Mouse (Mus musculus) neural tube, embryonic 13.5 days (tissue): ENCODE data around the gene Vps37b. TPM values are rescaled to one million over a fixed set of nuclear protein-coding genes. Genes with fewer than 3 reads are reported as not detected.

ENCODE experiments used
- ATAC-seq: fragments of 200-750 bp; cut with Nextera tagmentation; 2 replicates; pipeline ENCODE4 v1.8.0; 2017; ENCODE audit warnings: low read depth, mild to moderate bottlenecking, moderate TSS enrichment, moderate library complexity
- H3K27ac ChIP-seq: fragments of 300-500 bp; sonication (generic); replicated peaks from 2 replicates; pipeline ENCODE4 v1.5.1; 2015; ENCODE audit warnings: moderate library complexity, mild to moderate bottlenecking, inconsistent platforms
- H3K27me3 ChIP-seq: fragments of 300-500 bp; sonication (generic); 2 replicates; pipeline ENCODE4 v1.6.1; 2015; ENCODE audit warnings: mild to moderate bottlenecking, inconsistent platforms
- H3K36me3 ChIP-seq: fragments of 300-500 bp; sonication (generic); 2 replicates; pipeline ENCODE4 v1.6.1; 2015; ENCODE audit warnings: mild to moderate bottlenecking, inconsistent platforms
- H3K4me1 ChIP-seq: fragments of 300-500 bp; sonication (generic); replicated peaks from 2 replicates; pipeline ENCODE4 v1.6.1; 2015; ENCODE audit warnings: inconsistent platforms
- H3K4me2 ChIP-seq: fragments of 300-500 bp; sonication (generic); 2 replicates; pipeline ENCODE4 v1.6.1; 2015; ENCODE audit warnings: inconsistent platforms, mild to moderate bottlenecking, moderate library complexity
- H3K4me3 ChIP-seq: fragments of 300-500 bp; sonication (generic); 2 replicates; pipeline ENCODE4 v1.5.1; 2015; ENCODE audit warnings: mild to moderate bottlenecking, inconsistent platforms
- H3K9ac ChIP-seq: fragments of 300-500 bp; sonication (generic); 2 replicates; pipeline ENCODE4 v1.6.1; 2015; ENCODE audit warnings: moderate library complexity, mild to moderate bottlenecking, inconsistent platforms
- H3K9me3 ChIP-seq: fragments of 300-500 bp; sonication (generic); 2 replicates; pipeline ENCODE4 v1.6.1; 2016; ENCODE audit warnings: inconsistent platforms
- WGBS: fragments of 180-500 bp; shearing (Covaris S2); methylation state at CpG from one replicate; pipeline ENCODE4 v1.1.7; 2015; 5-methylcytosine and 5-hydroxymethylcytosine counted together
- polyA plus RNA-seq: library from polyadenylated mRNA; unstranded; fragments of >200 nt; fragmentation: Nextera tagmentation; extraction: Ambion mirVana; gene quantifications from 2 replicates; pipeline ENCODE4 v1.2.1, GENCODE M21; 2015

The Vps37b gene
- polyA plus RNA-seq, 1 experiment from 2014 or later: 77.5 TPM

DNA sequence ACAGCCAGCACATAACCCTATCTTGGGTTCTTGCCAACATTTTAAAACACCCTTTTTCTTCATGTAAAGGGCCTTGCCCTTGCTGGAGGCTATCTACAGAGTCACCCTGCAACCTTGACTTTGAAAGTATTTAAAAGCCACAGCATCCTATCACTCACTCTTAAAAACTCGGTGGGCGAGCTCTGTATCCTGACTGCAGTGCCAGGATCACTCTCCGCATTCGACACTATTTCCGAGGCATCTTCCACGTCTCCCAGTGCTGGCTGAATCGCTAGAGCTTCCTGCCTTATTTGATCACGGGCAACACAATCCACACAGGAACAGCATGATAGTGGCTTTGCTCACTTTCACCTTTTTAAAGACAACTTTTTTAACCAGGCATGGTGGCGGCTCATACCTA, 14.1 kb downstream of the Vps37b start:
- no peak for ATAC-seq
- Histone ChIP-seq H3K9ac (peak overlapping the region; percentile 32; the same call in 1 of the 2 replicates), H3K36me3 (0 out of 2 replicates have a peak, but pooled peaks cover 6% of the 10 kb centered on the region), H3K4me1 (peaks cover 77% of the 10 kb centered on the region), H3K4me2 (no peak overlapping the region), H3K27me3 (no peaks in the 10 kb centered on the region), H3K9me3 (no peaks in the 10 kb centered on the region), H3K27ac (no peak overlapping the region), H3K4me3 (no peak overlapping the region)
- WGBS: 86% methylated on average over 9 of the region's 9 CpGs

DNA sequence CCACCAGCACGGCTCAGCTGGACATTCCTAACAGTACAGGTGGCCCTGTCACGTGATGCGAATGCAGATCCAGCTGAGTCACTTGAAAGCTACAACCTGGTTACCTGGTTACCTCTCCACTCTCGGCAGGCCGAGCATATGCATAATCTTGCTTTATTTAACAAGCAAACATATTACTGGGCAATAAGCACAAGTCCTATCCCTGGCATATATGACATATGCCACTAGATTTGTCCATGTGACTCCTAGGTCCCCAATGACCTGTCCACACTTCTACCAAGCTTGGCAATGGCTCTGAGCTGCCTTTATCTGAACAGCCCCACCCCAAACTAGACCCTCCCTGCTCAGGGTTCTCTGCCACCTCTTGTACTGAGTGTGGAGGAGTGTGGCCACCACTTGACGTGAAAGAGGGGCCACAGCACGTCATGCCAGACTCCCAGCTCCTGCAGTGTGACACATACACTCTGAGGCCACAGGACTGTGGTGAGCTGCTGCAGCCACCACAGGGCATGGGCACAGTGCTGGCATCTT, 15.7 kb downstream of the Vps37b start:
- Histone ChIP-seq H3K9me3 (no peaks in the 10 kb centered on the region), H3K4me1 (peaks cover 90% of the 10 kb centered on the region), H3K4me3 (no peak overlapping the region), H3K36me3 (no peaks in the 10 kb centered on the region), H3K27me3 (no peaks in the 10 kb centered on the region), H3K27ac (0 out of 2 replicates have a peak overlapping the region, but pooled peaks have one; percentile 10), H3K9ac (no peak overlapping the region), H3K4me2 (no peak overlapping the region)
- WGBS: 91% methylated on average over 7 of the region's 7 CpGs
- no peak for ATAC-seq

DNA sequence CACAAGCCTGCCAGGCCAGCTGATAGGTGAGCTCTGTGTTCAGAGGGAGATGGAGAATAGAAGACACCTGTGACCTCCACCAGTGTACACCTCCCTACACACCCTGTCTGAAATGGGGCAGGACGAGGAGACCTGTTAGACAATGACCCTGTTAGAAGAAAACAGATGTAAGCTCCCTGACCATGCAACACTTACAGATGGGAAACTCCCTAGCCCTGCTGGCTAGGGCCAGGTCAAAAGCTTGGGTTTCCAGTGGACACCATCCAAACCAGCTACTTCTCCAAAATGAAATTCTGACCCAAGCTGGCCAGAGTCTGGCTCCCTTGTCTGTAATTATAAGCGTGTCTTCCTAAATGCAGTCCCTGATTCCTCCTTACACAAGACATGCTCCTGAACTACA, 16.3 kb downstream of the Vps37b start:
- no peak for ATAC-seq
- Histone ChIP-seq H3K4me2 (no peak overlapping the region), H3K36me3 (no peaks in the 10 kb centered on the region), H3K27me3 (no peaks in the 10 kb centered on the region), H3K4me1 (peaks cover 96% of the 10 kb centered on the region), H3K27ac (peak overlapping the region; percentile 10), H3K9me3 (no peaks in the 10 kb centered on the region), H3K4me3 (no peak overlapping the region), H3K9ac (no peak overlapping the region)
- 63% methylated on average over 2 of the region's 2 CpGs for WGBS

- Histone ChIP-seq H3K9me3 (no peaks in the 10 kb centered on the region), H3K4me3 (no peak overlapping the region), H3K27me3 (no peaks in the 10 kb centered on the region), H3K4me2 (peak overlapping the region; percentile 25), H3K27ac (peak overlapping the region; percentile 64), H3K36me3 (peaks cover 8% of the 10 kb centered on the region), H3K4me1 (peaks cover 100% of the 10 kb centered on the region), H3K9ac (no peak overlapping the region)
- WGBS: 7% methylated on average over 11 of the region's 11 CpGs
- ATAC-seq: no peak
Observed at GRCm38 (mm10) chr5:124014791-124015251, 17.2 kb downstream of the Vps37b start.

DNA sequence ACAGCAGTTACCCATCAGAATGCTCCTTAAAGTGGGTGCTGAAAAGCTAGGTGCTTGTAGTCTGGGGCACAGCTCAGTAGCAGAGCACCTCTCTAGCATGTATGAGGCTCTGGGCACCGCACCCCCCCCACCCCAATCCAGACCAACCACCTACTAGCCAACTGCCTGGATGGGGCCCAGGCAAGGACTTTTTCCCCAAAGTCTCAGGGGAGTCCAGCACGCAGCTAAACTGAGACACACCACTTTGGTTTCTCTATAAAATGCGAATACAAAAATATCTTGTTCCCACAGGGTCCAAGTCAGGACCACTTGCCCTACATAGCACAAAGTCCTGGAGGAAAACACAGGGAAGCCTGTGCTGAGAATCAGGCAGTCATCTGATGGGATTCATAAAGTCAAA, 17.9 kb downstream of the Vps37b start:
- WGBS: 74% methylated on average over 3 of the region's 3 CpGs
- Histone ChIP-seq H3K4me1 (peaks cover 97% of the 10 kb centered on the region), H3K9ac (no peak overlapping the region), H3K9me3 (no peaks in the 10 kb centered on the region), H3K4me2 (peak overlapping the region; percentile 25; the same call in 1 of the 2 replicates), H3K36me3 (peaks cover 14% of the 10 kb centered on the region), H3K4me3 (no peak overlapping the region), H3K27ac (peak overlapping the region; percentile 64), H3K27me3 (no peaks in the 10 kb centered on the region)
- no peak for ATAC-seq

DNA sequence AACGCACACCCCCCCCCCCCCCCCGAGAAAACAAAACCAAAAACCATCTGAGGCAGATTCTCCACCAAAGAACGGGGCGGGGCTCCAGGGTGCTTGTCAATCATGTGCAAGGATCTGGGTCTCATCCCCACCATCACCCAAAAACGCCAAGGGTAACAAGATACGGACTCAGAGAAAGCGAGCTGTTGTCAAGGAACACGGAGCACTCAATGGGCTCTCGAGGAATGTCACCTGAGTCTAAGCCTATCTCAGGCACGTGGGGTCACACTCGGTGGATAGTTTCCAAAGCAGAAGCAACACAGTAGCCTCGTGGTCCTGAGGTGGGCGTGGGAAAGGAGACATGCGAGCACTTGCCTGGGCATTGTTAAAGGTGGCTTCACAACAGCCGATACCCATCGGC, 18.3 kb downstream of the Vps37b start:
- ATAC-seq: no peak
- H3K27ac ChIP-seq: peak overlapping the region; percentile 64; the same call in 1 of the 2 replicates
- peaks cover 18% of the 10 kb centered on the region for H3K36me3 ChIP-seq
- peaks cover 93% of the 10 kb centered on the region for H3K4me1 ChIP-seq
- no peaks in the 10 kb centered on the region for H3K27me3 ChIP-seq
- no peak overlapping the region for H3K4me3 ChIP-seq
- no peaks in the 10 kb centered on the region for H3K9me3 ChIP-seq
- no peak overlapping the region for H3K9ac ChIP-seq
- WGBS: 88% methylated on average over 16 of the region's 16 CpGs
- no peak overlapping the region for H3K4me2 ChIP-seq

DNA sequence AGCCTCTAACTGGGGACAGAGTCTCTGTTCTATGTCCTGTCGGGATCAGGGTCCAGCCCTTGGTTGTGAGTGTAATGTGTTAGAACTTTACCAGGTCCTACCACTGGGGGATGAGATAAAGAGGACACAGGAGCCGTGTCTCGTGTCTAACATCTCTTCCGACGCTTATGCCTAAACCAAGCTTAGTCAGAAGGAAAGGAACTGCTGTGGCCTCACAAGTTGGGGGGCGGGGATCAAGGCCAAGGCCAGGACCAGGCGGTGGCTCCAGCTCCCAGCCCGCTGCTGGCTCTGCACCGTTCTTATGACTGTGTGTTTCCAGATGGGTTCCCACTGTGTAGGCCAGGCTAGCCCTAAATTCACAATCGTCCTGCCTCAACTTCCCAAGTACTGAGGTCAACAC, 19.2 kb downstream of the Vps37b start:
- Histone ChIP-seq H3K27ac (peak overlapping the region; percentile 91), H3K4me1 (peaks cover 84% of the 10 kb centered on the region), H3K9me3 (no peaks in the 10 kb centered on the region), H3K9ac (0 out of 2 replicates have a peak overlapping the region, but pooled peaks have one; percentile 62), H3K4me2 (0 out of 2 replicates have a peak overlapping the region, but pooled peaks have one; percentile 43), H3K36me3 (peaks cover 27% of the 10 kb centered on the region), H3K4me3 (no peak overlapping the region), H3K27me3 (no peaks in the 10 kb centered on the region)
- no peak for ATAC-seq
- 85% methylated on average over 10 of the region's 10 CpGs for WGBS

DNA sequence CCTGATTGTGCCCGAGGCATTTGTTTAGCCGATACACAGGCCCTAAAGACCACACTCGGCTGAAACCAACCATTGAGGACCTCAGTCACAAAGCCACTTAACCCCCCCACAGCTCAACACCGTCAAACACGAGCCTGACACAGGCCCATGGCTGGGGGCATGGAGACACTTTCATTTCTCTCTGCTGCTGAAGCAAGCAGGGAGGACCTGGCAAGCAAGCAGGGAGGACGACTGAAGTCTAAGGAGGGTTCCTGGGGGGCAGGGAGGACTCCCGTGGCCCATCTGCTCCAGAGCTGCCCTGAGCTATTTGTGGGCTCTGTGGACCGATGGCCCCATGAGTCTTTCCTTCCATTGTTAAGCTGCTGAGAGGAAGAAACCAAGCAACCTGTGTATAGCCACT, 20.1 kb downstream of the Vps37b start:
- H3K9me3 ChIP-seq: no peaks in the 10 kb centered on the region
- H3K27ac ChIP-seq: peak overlapping the region; percentile 91
- no peak for ATAC-seq
- H3K9ac ChIP-seq: peak overlapping the region; percentile 62
- peak overlapping the region; percentile 43 for H3K4me2 ChIP-seq
- peaks cover 37% of the 10 kb centered on the region for H3K36me3 ChIP-seq
- peaks cover 74% of the 10 kb centered on the region for H3K4me1 ChIP-seq
- WGBS: 3% methylated on average over 8 of the region's 8 CpGs
- H3K4me3 ChIP-seq: no peak overlapping the region
- H3K27me3 ChIP-seq: no peaks in the 10 kb centered on the region

DNA sequence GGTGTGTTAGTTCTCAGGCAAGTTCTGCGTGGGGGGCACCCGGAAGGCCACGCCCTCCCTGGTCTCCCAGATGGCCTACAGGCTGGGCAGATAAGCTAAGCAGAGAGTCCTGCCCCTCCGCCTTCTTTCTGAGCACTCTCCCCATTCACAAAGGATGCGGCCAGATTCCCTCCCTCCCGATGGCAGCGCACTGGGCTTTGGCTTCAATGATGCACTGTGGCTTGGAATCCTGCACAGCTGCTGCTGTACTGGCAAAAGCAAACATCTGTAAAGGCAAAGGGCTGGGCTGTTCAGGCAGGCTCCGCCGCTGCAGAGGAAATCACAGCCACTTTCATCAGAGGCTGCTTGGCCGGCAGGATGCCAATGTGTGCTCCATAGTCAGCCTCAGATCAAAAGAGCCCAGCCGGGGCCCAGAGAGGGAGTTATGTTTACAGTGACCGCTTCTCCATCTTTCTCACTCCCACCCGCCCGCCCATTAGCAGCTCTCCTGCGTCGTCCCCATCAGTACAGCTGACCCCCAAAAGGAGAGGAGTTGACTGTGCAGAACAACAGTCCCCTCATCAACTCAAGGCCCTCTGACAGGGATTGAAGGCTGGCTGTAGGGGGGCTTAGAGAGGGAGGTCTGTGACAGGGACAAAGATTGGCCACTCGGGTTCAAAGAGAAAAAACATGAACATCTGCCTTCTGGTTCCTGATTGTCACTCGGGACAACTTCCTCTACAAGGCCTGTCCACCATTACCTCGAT, 21.0 kb downstream of the Vps37b start:
- Histone ChIP-seq H3K9ac (peak overlapping the region; percentile 62), H3K4me1 (peaks cover 66% of the 10 kb centered on the region), H3K27me3 (no peaks in the 10 kb centered on the region), H3K27ac (peak overlapping the region; percentile 91), H3K9me3 (no peaks in the 10 kb centered on the region), H3K4me3 (peak overlapping the region; percentile 12; the same call in 1 of the 2 replicates), H3K4me2 (peak overlapping the region; percentile 43), H3K36me3 (peaks cover 45% of the 10 kb centered on the region)
- ATAC-seq: peak; percentile 60
- 6% methylated on average over 19 of the region's 19 CpGs for WGBS

DNA sequence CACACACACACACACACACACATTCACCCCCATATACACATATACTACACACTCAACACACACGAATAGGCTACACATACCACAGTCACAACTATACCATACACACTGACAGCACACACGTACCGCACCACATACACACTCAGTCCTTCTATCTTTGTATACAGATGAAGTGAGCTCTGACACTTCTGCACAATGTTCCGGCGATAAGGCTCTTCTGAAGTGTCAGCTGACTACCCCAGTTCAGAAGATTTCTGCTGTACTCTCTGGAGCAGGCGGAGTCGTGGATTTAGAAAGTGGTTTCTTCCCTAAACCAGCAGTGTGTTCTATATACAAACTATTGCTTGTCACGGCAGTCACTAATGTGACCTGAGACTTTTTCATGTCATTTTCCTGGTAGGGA, 22.0 kb downstream of the Vps37b start:
- WGBS: 91% methylated on average over 8 of the region's 8 CpGs
- H3K9me3 ChIP-seq: no peaks in the 10 kb centered on the region
- H3K27ac ChIP-seq: peak overlapping the region; percentile 91
- H3K9ac ChIP-seq: no peak overlapping the region
- no peaks in the 10 kb centered on the region for H3K27me3 ChIP-seq
- H3K4me2 ChIP-seq: no peak overlapping the region
- peaks cover 55% of the 10 kb centered on the region for H3K36me3 ChIP-seq
- no peak for ATAC-seq
- peaks cover 56% of the 10 kb centered on the region for H3K4me1 ChIP-seq
- H3K4me3 ChIP-seq: no peak overlapping the region

DNA sequence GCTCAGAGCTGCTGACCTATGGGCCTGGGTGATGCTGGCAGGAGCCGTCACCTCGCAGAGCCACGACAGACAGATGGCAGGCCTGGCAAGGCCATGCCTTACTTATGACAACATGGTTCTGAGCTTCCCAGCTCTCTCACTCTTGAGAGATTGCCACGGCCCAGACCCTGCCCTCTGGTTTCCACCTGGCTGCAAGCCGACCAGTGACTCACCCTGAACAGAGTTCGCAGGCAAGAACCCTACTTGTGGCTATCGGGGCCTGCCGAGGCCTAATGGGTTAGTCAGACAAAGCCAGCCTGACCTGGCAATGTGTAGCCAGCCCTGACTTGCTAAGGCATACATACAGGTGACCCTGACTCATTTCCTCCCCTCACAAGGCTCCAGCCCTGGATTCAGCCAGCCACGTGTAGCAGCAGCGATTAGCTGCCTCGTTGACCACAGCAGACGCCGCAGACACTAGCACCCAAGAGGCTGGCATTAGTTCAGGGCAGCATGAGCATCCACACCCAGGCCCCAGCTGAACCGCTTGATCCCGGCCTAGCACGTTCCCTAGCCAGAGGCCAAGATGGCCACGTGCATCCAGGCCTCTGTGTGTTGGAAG, 25.1 kb downstream of the Vps37b start:
- no peaks in the 10 kb centered on the region for H3K27me3 ChIP-seq
- ATAC-seq: no peak
- no peak overlapping the region for H3K4me2 ChIP-seq
- peaks cover 75% of the 10 kb centered on the region for H3K36me3 ChIP-seq
- H3K4me3 ChIP-seq: no peak overlapping the region
- no peak overlapping the region for H3K27ac ChIP-seq
- H3K9me3 ChIP-seq: no peaks in the 10 kb centered on the region
- peaks cover 39% of the 10 kb centered on the region for H3K4me1 ChIP-seq
- WGBS: 89% methylated on average over 17 of the region's 17 CpGs
- H3K9ac ChIP-seq: no peak overlapping the region
